Mouse (Mus musculus) left cerebral cortex, postnatal 36 days (tissue): Measurements from ENCODE around the gene Hist1h1t. TPM values are rescaled to one million over a fixed set of nuclear protein-coding genes. Genes with fewer than 3 reads are reported as not detected.
A peak's percentile ranks its signal among the peaks of the same experiment; 100 is the strongest.

Experiments
- DNase-seq, 2 experiments: peaks; one replicate each; pipeline ENCODE4 v3.0.0; 2021 to 2022; ENCODE audit warnings: low spot score in 2 of 2, mixed read lengths in 1 of 2
- intact Hi-C: fragments of 180-260 bp; cut with DNase I; formaldehyde crosslinking; loops from one replicate; pipeline ENCODE4 v1.15.1; 2025
- total RNA-seq, 2 experiments: library from RNA; stranded (reverse); gene quantifications; 2 replicates each; pipeline ENCODE4 v1.2.3; 2021

The Hist1h1t gene
- total RNA-seq, 2 experiments from 2014 or later: not detected

DNA sequence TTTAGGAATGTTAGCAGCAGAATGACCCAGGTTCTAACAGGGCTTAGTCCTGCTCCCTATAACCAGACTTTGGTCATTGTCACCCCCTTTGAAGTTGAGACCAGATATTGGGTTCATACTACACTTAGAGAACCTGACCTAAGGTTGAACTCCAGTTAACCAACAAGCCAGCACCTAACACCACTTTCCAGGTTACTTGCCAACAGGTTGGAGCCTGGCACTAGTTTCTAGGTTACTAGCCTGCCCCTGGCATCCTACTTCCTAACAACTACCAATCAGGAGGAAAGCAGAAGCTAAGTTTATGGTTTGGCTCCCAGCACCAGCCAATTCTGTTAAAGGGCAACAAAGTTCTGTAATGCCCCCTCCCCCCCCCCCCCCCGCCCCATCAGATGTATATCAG is 29.6 kb downstream of the Hist1h1t start:
- intact Hi-C loops: no loop called here

DNA sequence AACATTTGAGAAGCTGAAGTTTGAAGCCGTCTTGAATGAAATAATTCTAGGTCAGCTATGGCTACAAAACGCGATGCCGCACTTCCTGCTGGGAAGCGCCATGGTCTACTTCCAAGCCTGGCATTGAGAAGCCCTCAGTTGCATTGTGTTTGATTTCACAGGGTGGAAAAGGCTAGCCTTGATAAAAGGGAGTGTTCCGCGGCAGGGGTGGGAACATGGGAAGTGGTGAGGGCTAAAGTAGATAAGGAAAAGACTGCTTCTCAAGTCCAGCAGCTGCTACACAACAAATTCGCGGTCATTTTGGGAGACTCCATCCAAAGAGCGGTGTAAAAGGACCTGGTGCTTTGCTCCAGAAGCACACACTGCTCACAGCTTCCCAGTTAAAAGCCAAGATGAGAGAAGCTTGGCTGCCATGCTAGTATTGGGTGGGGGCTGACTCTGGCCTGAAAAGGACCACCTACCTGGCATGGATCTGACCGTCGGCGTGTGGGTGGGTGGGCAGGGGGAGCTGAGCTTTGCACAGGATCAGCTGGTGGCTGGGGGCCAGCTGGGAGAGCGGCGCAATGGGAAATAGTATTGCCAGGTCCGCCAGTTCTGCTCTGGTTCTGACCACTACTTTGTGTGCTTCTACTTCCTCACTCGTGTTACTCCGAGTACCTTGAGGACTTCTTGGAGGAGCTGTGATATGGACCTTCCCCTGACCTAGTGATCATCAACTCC is 33.0 kb downstream of the Hist1h1t start:
- intact Hi-C loops: no loop called here
- DNase-seq: no peak

More for the DNA sequence above, 29.6 kb downstream of the Hist1h1t start:
- DNase-seq: no peak

GRCm38 (mm10) chr13:23729192-23729525 is 33.5 kb downstream of the Hist1h1t start:
- intact Hi-C loops: no loop called here
- no peak for DNase-seq

- intact Hi-C loops: no loop called here
- DNase-seq: no peak
Measured at GRCm38 (mm10) chr13:23729706-23730105, 34.1 kb downstream of the Hist1h1t start.

DNA sequence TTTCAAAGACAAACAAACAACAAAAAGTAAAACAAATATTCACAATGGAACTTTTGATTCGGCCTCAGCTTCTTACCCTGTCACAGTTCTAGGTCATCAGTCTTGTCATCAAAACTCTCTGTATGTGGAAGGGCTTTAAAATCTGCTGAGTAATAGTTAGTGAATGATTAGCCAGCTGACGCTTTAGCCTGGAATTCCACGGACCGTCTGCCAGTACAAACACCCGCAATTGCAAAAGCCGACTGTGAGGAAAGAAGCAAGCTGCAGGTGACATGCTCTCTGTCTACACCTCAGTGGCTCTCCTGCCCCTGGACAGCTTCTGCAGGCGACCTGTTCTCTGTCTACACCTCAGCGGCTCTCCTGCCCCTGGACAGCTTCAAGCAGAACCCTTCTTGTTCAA is 34.9 kb downstream of the Hist1h1t start:
- no peak for DNase-seq
- intact Hi-C loops: no loop called here

- DNase-seq: no peak
- intact Hi-C loops: loop anchor here (1.0 kb wide), 1 partner anchor 31 kb away; no protein-coding TSS in a partner anchor
Measured at GRCm38 (mm10) chr13:23732156-23732804, 36.7 kb downstream of the Hist1h1t start.

GRCm38 (mm10) chr13:23737091-23737490 is 41.5 kb downstream of the Hist1h1t start:
- DNase-seq: no peak
- intact Hi-C loops: loop anchor here (5.0 kb wide), 1 partner anchor 115 kb away; the partner anchor contains the start of genes Hist1h1e and Hist1h2be

GRCm38 (mm10) chr13:23738041-23738440 is 42.4 kb downstream of the Hist1h1t start:
- intact Hi-C loops: loop anchor here (2.0 to 5.0 kb wide), 2 partner anchors 39 to 116 kb away; partner anchors contain the start of genes Hist1h1e, Hist1h2be and Hist1h4c
- no peak for DNase-seq

DNA sequence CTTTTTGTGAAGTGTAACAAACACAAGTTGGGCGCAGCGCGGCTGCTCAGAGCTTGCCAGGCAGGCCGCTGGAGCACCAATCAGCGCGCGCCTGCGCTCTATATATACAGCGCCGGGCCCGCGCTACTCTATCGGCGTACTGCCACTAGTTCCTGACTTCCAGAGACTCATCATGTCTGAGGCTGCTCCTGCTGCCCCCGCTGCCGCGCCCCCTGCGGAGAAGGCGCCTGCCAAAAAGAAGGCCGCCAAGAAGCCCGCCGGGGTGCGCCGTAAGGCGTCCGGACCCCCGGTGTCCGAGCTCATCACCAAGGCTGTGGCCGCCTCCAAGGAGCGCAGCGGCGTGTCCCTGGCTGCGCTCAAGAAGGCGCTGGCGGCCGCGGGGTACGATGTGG is 43.1 kb downstream of the Hist1h1t start, which contains the start of gene Hist1h1c:
Gene Hist1h1c, plus strand, starts transcription at position 132 of the 392 bp plus-strand sequence.
- intact Hi-C loops: loop anchor here (2.0 to 5.0 kb wide), 2 partner anchors 40 to 116 kb away; partner anchors contain the start of genes Hist1h1e, Hist1h2be and Hist1h4c
- peak; percentile 88 to 89 for DNase-seq

- peak; percentile 94 for DNase-seq
- intact Hi-C loops: loop anchor here (2.0 to 5.0 kb wide), 2 partner anchors 40 to 117 kb away; partner anchors contain the start of genes Hist1h1e, Hist1h2be and Hist1h4c
Measured at GRCm38 (mm10) chr13:23739069-23739921, 43.7 kb downstream of the Hist1h1t start.

DNA sequence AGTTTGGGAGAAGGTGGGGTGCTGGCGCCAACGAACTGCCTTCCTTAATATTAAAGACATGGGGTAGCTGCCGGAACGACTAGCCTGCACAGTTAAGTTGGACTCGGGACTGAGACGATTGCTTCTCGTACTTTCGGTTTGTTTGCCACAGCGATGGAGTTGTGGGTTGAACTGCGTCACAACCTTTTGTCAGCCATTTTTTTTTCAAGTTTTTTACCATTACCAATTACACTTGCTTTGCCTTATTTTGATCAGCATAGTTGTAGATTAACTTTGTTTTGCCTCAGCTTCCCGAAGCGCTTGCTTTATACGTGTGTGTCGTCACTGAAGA is 44.3 kb downstream of the Hist1h1t start:
- intact Hi-C loops: loop anchor here (2.0 to 5.0 kb wide), 3 partner anchors 41 to 158 kb away; partner anchors contain the start of genes Hist1h1e, Hist1h2be, Hist1h4c and Hist1h4d
- no peak for DNase-seq

DNA sequence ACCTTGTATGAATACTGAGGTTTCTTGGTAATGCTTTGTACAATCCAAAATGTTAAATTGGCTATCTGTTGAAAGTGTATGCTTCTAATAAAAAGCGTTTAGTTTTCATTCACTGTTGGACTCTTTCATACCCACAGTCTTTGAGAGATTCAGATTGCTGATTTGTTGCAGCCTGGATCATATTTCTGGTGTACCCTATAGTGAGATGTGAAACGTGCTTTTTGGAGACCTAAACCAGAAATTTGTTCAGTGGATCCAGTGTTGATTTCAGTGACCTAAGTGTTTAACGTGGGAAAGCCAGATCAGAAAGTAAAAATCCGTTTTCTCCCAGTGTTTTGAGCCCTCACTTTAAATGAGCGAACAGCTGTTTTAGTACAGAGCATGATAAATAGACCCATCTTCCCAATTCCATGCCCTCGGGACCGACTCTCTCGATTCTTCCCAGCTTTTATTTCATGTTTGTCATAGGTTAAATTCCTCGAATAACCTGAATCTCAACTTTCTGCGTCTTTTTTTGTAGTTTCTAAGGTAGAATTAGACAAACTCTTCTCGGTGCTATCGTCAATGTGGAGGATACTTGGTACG is 44.7 kb downstream of the Hist1h1t start:
- intact Hi-C loops: loop anchor here (5.0 kb wide), 1 partner anchor 158 kb away; the partner anchor contains the start of gene Hist1h4d
- DNase-seq: no peak

- no peak for DNase-seq
- intact Hi-C loops: loop anchor here (5.0 kb wide), 1 partner anchor 159 kb away; the partner anchor contains the start of gene Hist1h4d
Measured at GRCm38 (mm10) chr13:23740910-23741309, 45.3 kb downstream of the Hist1h1t start.

GRCm38 (mm10) chr13:23742007-23742406 is 46.4 kb downstream of the Hist1h1t start:
- DNase-seq: no peak
- intact Hi-C loops: loop anchor here (5.0 kb wide), 1 partner anchor 160 kb away; the partner anchor contains the start of gene Hist1h4d

DNA sequence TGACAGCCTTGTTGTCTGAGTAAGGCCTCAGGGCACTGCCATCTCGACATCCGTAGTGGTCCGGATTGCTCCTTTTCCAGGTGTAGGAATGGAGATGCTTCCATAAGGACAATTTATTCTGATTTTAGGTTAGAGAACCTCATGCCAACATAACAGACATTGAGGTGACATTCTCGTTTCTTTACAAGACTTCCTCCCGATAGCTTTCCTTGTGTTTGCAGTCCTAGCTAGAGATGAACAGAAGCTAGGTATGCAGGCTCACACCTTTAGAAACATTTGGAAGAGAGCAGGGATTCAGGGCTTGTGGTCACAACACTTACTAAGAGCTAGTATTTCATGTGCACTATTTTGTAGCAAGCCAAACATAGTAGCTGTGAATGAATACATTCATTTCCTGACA is 47.6 kb downstream of the Hist1h1t start:
- no peak for DNase-seq
- intact Hi-C loops: loop anchor here (5.0 kb wide), 1 partner anchor 161 kb away; the partner anchor contains the start of gene Hist1h4d

DNA sequence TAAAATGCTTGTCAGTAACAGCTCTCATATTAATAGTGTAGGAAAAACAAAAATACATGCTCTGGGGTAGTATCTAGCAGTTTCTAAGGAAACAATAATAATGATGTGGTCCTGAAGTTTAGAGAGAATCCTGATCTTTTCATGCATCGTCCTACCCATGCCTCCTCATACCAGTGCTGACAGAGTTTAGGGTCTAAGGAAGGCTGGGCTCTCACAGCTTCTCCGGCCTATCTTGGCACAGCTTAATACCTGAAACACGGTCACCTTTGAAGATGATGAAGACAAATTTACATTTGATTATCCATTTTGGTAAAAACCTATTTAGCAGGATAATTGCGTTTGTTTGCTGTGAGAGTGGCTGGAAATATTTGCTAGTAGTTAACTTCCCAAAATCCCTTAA is 48.3 kb downstream of the Hist1h1t start:
- intact Hi-C loops: loop anchor here (5.0 kb wide), 1 partner anchor 162 kb away; the partner anchor contains the start of gene Hist1h4d
- DNase-seq: no peak

GRCm38 (mm10) chr13:23744421-23745380 is 49.1 kb downstream of the Hist1h1t start:
- intact Hi-C loops: loop anchor here (5.0 kb wide), 2 partner anchors 162 to 1702 kb away; partner anchors contain the start of genes Hist1h2ag, Hist1h2bj, Hist1h4d and Hist1h4i
- no peak for DNase-seq
